Mouse (Mus musculus) testis, adult 2 months (tissue): ENCODE data around the gene Tle3. TPM values are rescaled to one million over a fixed set of nuclear protein-coding genes. Genes with fewer than 3 reads are reported as not detected.

Experiments
- H3K27ac ChIP-seq: fragments of 200-500 bp; 2 replicates; pipeline ENCODE4 v1.5.1; 2012; ENCODE audit warnings: low read depth, low read length; ENCODE audit not compliant: control insufficient read depth, insufficient read depth
- H3K27me3 ChIP-seq: fragments of 200-500 bp; 2 replicates; pipeline ENCODE4 v1.6.1; 2012; ENCODE audit warnings: mild to moderate bottlenecking, low read length, moderate library complexity; ENCODE audit not compliant: control insufficient read depth, insufficient read depth
- H3K36me3 ChIP-seq: fragments of 200-500 bp; 2 replicates; pipeline ENCODE4 v1.6.1; 2012; ENCODE audit warnings: mild to moderate bottlenecking, low read length; ENCODE audit not compliant: control insufficient read depth, insufficient read depth
- H3K4me1 ChIP-seq: fragments of 200-500 bp; 2 replicates; pipeline ENCODE4 v1.6.1; 2012; ENCODE audit warnings: low read length; ENCODE audit not compliant: control insufficient read depth, insufficient read depth
- H3K4me3 ChIP-seq: fragments of 200-500 bp; 2 replicates; pipeline ENCODE4 v1.5.1; 2012; ENCODE audit warnings: low read depth, mild to moderate bottlenecking, low read length, moderate library complexity, mixed read lengths; ENCODE audit not compliant: control insufficient read depth
- CTCF ChIP-seq: fragments of 200-500 bp; IDR thresholded peaks from 2 replicates; pipeline ENCODE4 v1.5.1; 2012; ENCODE audit warnings: low read depth, mild to moderate bottlenecking, inconsistent platforms, low read length, moderate library complexity; ENCODE audit not compliant: control insufficient read depth, insufficient read depth, insufficient replicate concordance
- POLR2A ChIP-seq: fragments of 200-500 bp; IDR thresholded peaks from 2 replicates; pipeline ENCODE4 v1.6.1; 2012; ENCODE audit warnings: low read depth, mild to moderate bottlenecking, inconsistent platforms, low read length, moderate library complexity; ENCODE audit not compliant: control insufficient read depth
- polyA plus RNA-seq: library from polyadenylated mRNA; depleted of rRNA; stranded (reverse); fragments of >200 nt; gene quantifications from 2 replicates; pipeline ENCODE4 v1.2.3, GENCODE M21; 2012

Gene Tle3
- polyA plus RNA-seq, 1 experiment: 153 TPM

DNA sequence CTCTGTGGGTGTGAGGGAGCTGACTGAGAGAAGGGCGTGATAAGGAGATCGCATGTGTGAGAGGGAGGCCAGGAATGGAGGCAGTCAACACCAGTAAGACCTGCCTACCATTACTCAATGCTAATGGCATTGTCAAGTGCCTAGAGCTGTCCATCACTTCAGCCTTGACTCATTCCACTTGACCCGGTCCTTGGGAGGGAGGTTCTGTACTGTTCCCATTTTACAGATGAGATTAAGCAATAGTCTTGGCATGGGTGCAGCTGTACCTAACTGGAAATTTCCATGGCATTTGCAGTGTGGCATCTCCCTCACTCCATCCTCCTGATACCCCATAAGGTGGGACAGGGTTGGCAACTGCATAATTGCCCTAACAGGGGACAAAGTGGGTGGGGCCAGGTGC is 95.3 kb downstream of the Tle3 start:
- no peaks in the 10 kb centered on the region for H3K36me3 ChIP-seq
- H3K4me3 ChIP-seq: no peak overlapping the region
- no peak for TF ChIP-seq POLR2A
- TF ChIP-seq CTCF: no peak
- H3K4me1 ChIP-seq: no peaks in the 10 kb centered on the region
- H3K27ac ChIP-seq: no peak overlapping the region
- H3K27me3 ChIP-seq: no peaks in the 10 kb centered on the region
